Mouse (Mus musculus) embryo, embryonic 9.5 days (tissue): Measurements from ENCODE around the gene Olfr116.

Source experiments
- DNase-seq: peaks from one replicate; pipeline ENCODE4 v3.0.0-alpha.2; 2017; ENCODE audit errors: extremely low spot score

The Olfr116 gene

GRCm38 (mm10) chr17:37627009-37627408 lies at the start of gene Olfr116, which contains the start of gene Olfr115:
Gene Olfr116, minus strand, starts transcription at chr17:37627199.
Gene Olfr115, minus strand, starts transcription at chr17:37627109.
- DNase-seq: no peak

DNA sequence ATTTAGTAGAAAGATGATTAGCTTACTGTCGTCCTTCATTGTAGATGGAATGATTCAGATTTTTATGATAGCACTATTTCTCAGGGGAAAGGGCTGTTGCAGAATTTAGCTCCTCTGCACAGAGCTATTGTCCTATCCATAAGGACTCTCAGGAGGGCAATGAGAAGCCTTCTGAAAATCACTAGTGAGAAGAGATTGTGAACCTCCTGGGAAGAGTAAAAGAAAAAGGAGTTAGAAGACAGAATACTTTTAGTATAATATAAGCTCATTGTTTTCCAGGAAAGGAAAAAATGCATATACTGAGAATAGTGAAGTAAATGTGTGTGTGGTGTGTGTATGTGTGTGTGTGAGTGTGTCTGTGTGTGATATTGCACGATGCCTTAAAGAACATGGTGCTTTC lies 39.7 kb upstream of the Olfr116 start, which contains the start of gene Olfr118:
Olfr118 (plus strand) TSS at position 301 of the 400 bp plus-strand sequence.
- no peak for DNase-seq

GRCm38 (mm10) chr17:37663682-37664081 lies 36.7 kb upstream of the Olfr116 start, which contains the start of gene Olfr117:
Gene Olfr117, minus strand, starts transcription at chr17:37663782.
- DNase-seq: no peak

- DNase-seq: no peak
Observed at GRCm38 (mm10) chr17:37592643-37593042, 34.4 kb downstream of the Olfr116 start, which contains the start of gene Olfr114. Gene Olfr114, minus strand, starts transcription at chr17:37592743.

DNA sequence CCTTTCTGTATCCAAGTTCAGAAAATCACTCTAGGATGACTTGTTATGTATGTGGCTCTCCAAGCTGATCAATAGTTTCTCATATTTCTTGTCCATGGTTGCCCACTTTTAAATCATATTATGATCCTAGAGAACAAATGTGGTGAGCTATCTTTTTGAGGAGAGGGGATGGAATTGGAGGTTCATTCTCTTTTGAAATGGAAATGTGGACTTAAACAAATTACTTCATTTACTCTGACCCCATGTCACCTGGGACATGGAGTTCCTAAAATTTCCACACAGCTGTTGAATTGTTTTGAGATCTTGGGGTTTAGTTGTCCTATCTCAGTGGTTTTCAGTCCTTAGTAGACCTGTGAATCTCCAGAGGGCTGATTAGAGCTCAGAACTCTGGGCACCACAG lies 49.4 kb downstream of the Olfr116 start, which contains the start of gene Olfr113:
Olfr113 (minus strand) TSS at position 101 of the 400 bp plus-strand sequence.
- no peak for DNase-seq
